Mouse (Mus musculus) liver, adult 2 months (tissue): ENCODE results near the gene Zfp704. TPM values are rescaled to one million over a fixed set of nuclear protein-coding genes. Genes with fewer than 3 reads are reported as not detected.

Experiments used
- DNase-seq: peaks from one replicate; pipeline ENCODE4 v3.0.0-alpha.2; 2011; ENCODE audit warnings: low read depth, low spot score; ENCODE audit errors: extremely low read depth
- H3K27ac ChIP-seq: fragments of 200-500 bp; replicated peaks from 2 replicates; pipeline ENCODE4 v1.5.1; 2012; ENCODE audit warnings: low read depth, mild to moderate bottlenecking, control low read depth, inconsistent platforms, low read length; ENCODE audit not compliant: insufficient read depth
- H3K27me3 ChIP-seq: fragments of 200-500 bp; 2 replicates; pipeline ENCODE4 v1.6.1; 2012; ENCODE audit warnings: mild to moderate bottlenecking, moderate library complexity, low read length, inconsistent platforms; ENCODE audit not compliant: control insufficient read depth, insufficient read depth
- H3K36me3 ChIP-seq: fragments of 200-500 bp; 2 replicates; pipeline ENCODE4 v1.6.1; 2012; ENCODE audit warnings: low read length, inconsistent platforms; ENCODE audit not compliant: control insufficient read depth, insufficient read depth
- H3K4me1 ChIP-seq: fragments of 200-500 bp; 2 replicates; pipeline ENCODE4 v1.6.1; 2011; ENCODE audit warnings: low read length; ENCODE audit not compliant: control insufficient read depth, insufficient read depth
- H3K4me3 ChIP-seq: fragments of 200-500 bp; 2 replicates; pipeline ENCODE4 v1.5.1; 2011; ENCODE audit warnings: low read depth, mild to moderate bottlenecking, control low read depth, low read length, moderate library complexity; ENCODE audit not compliant: insufficient read depth
- H3K79me2 ChIP-seq: fragments of 200-500 bp; 2 replicates; pipeline ENCODE4 v1.6.1; 2012; ENCODE audit warnings: inconsistent platforms, mild to moderate bottlenecking, low read length, moderate library complexity; ENCODE audit not compliant: control insufficient read depth, insufficient read depth
- H3K9ac ChIP-seq: fragments of 200-500 bp; 2 replicates; pipeline ENCODE4 v1.6.1; 2012; ENCODE audit warnings: low read depth, mild to moderate bottlenecking, control low read depth, inconsistent platforms, low read length
- CTCF ChIP-seq: fragments of 200-500 bp; IDR thresholded peaks from 2 replicates; pipeline ENCODE4 v1.5.1; 2011; ENCODE audit warnings: low read depth, low read length, control low read depth
- POLR2A ChIP-seq: fragments of 200-500 bp; IDR thresholded peaks from 2 replicates; pipeline ENCODE4 v1.6.1; 2011; ENCODE audit warnings: low read length, control low read depth; ENCODE audit not compliant: insufficient read depth; ENCODE audit errors: extremely low read depth
- WGBS: fragments of 180-500 bp; shearing (Covaris S2); methylation state at CpG from one replicate; pipeline ENCODE4 v1.1.7; 2018; 5-methylcytosine and 5-hydroxymethylcytosine counted together
- polyA plus RNA-seq: library from polyadenylated mRNA; depleted of rRNA; stranded (reverse); fragments of >200 nt; gene quantifications from 2 replicates; pipeline ENCODE4 v1.2.3, GENCODE M21; 2012
- total RNA-seq: library from RNA; depleted of rRNA; stranded (reverse); fragments of >200 nt; gene quantifications from 2 replicates; pipeline ENCODE4 v1.2.3, GENCODE M21; 2014

Gene Zfp704
- total and polyA plus RNA-seq, 2 experiments, result 1.3 to 3.2 TPM

DNA sequence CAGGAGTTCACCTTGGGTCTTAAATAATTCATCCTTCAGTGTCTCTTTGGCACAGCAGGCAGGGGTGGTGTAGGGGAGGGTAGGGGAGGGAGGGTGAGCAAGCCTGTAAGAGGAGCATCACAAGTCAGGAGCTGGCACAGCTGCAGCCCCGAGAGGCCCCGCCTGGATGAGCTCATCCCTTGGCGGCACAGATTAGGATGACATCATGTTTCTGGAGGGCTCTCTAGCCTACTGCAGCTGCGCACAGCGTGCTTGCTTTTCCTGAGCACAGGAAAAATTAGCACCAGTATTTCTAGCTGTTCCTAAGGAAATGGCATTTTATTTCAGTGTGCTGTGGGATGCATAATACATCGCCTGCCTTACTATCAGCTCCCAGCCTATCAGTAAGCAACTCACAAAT lies 109.2 kb downstream of the Zfp704 start:
- WGBS, result 11% methylated on average over 6 of the region's 6 CpGs
- Histone ChIP-seq H3K4me1 (peaks cover 4% of the 10 kb centered on the region; the same call in 1 of the 2 replicates), H3K36me3 (no peaks in the 10 kb centered on the region), H3K27me3 (no peaks in the 10 kb centered on the region), H3K9ac (no peak overlapping the region), H3K4me3 (no peak overlapping the region), H3K27ac (no peak overlapping the region), H3K79me2 (no peaks in the 10 kb centered on the region)
- DNase-seq, result peak; percentile 69
- TF ChIP-seq POLR2A (no peak), CTCF (no peak)

DNA sequence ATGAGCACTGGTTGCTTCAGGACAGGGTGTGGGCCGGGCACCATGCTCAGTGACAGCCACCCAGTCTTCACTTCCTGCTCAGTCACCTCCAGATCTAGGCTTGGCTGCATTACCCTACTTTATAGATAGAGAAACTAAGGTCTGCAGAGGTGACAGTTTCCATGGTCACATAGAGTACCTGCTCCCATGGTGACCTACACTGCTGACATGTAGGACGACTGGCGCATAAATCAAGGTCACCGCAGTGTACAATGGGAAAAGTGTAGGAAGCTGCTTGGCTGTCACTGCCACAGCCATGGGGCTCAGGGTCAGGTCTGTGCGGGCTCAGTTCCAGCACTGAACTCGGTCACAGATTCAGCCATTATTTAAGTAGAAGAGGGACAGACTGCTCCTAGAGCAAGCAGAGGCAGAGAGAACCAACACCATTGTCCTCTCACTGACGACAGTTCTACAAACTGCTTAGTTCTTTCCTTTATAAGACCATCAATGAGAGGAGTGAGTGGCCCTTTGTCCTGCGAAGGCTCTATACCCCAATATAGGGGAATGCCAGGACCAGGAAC lies 109.8 kb downstream of the Zfp704 start:
- peaks cover 4% of the 10 kb centered on the region; the same call in 1 of the 2 replicates for H3K4me1 ChIP-seq
- DNase-seq, result no peak
- no peaks in the 10 kb centered on the region for H3K79me2 ChIP-seq
- H3K9ac ChIP-seq, result no peak overlapping the region
- H3K36me3 ChIP-seq, result no peaks in the 10 kb centered on the region
- no peak overlapping the region for H3K4me3 ChIP-seq
- H3K27ac ChIP-seq, result no peak overlapping the region
- no peaks in the 10 kb centered on the region for H3K27me3 ChIP-seq
- TF ChIP-seq POLR2A (no peak), CTCF (no peak)
- 53% methylated on average over 8 of the region's 8 CpGs for WGBS

DNA sequence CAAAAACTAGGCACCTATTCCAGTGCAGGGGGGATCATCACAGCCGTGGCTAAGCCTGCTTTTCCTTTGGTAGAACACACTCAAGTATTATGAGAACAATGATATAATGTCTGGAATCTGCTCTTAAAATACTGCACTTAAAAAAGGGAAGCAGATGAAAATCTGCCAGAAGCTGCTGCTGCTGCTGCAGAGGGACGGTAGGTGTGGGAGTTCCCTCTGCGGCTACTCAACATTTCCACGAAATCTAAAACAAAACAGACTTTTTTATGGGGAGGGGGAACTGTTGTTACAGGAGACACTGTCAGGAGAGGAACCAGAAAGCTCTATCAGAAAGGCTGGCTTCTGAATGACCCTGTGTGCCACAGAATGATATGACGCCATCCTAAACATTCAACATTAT lies 110.4 kb downstream of the Zfp704 start:
- no peak overlapping the region for H3K9ac ChIP-seq
- H3K27me3 ChIP-seq, result no peaks in the 10 kb centered on the region
- H3K36me3 ChIP-seq, result no peaks in the 10 kb centered on the region
- no peaks in the 10 kb centered on the region for H3K79me2 ChIP-seq
- peaks cover 4% of the 10 kb centered on the region; the same call in 1 of the 2 replicates for H3K4me1 ChIP-seq
- no peak for TF ChIP-seq CTCF
- TF ChIP-seq POLR2A, result no peak
- no peak overlapping the region for H3K4me3 ChIP-seq
- DNase-seq, result no peak
- WGBS, result 77% methylated on average over 5 of the region's 5 CpGs
- H3K27ac ChIP-seq, result no peak overlapping the region

DNA sequence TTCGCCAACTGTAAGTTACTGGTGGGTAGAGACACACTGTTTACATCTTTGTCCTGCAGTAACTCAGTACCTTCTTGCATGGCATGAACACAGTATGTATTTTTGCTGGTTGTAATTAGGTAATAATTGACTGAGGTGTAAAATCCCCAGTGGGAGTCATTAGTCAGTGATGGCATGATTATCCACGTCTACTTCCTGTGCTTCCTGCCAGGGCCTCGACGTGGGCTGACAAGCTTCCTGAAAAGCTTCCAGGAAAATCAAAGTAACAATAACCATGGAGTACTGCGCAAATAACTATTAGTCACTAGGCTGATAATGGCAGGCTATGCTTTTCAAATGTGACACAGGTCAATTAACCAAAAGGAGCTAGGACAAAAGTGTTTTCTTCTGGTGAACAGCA lies 112.6 kb downstream of the Zfp704 start:
- 48% methylated on average over 5 of the region's 5 CpGs for WGBS
- TF ChIP-seq CTCF (no peak), POLR2A (no peak)

DNA sequence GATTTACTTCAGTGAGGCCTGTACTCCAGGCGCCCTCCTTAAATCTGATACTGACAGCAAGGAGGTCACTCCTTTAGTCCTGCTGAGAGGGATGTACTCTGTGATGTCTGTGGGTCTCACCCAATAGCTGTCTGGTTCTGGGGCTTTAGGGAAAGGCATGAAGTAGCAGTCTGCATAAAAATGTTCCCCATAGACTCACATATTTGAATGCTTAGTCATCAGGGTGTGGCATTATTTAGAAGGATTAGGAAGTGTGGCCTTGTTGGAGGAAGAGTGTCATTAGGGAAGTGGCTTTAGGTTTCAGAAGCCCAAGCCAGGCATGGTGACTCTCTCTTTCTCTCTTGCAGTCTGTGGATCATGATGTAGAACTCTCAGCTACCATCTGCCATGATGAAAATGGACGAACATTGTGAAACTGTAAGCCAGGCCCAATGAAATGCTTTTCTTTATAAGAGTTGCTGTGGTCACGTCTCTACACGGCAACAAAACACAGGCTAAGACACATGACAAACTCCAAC lies 118.1 kb downstream of the Zfp704 start:
- Histone ChIP-seq H3K4me3 (no peak overlapping the region), H3K36me3 (no peaks in the 10 kb centered on the region), H3K27ac (no peak overlapping the region), H3K9ac (no peak overlapping the region), H3K4me1 (no peaks in the 10 kb centered on the region), H3K27me3 (no peaks in the 10 kb centered on the region), H3K79me2 (no peaks in the 10 kb centered on the region)
- WGBS, result 96% methylated on average over 4 of the region's 4 CpGs
- DNase-seq, result no peak
- TF ChIP-seq CTCF, result no peak
- TF ChIP-seq POLR2A, result no peak

More for the DNA sequence above, 112.6 kb downstream of the Zfp704 start:
- Histone ChIP-seq H3K4me3 (no peak overlapping the region), H3K4me1 (peaks cover 4% of the 10 kb centered on the region; the same call in 1 of the 2 replicates), H3K36me3 (no peaks in the 10 kb centered on the region), H3K9ac (no peak overlapping the region), H3K79me2 (no peaks in the 10 kb centered on the region), H3K27me3 (no peaks in the 10 kb centered on the region), H3K27ac (no peak overlapping the region)
- DNase-seq, result no peak

DNA sequence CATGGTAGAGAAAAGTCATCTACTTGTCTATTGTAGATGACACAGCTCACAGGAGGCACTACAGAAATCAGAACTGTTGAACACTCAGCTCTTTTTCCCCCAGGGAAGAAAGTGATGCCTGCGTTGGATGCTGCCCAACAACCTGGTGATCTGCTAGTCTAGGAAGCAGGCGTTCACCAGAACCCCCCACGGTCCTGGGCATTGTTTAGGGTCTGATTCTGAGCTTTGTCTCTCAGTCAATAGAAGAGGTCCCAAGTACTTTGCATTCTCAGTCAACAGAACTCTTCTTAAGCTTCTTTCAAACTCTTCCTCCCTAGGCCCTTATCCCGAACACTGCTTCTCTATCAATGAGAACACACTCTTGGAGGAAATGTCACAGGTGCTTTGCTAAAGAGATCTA lies 122.2 kb downstream of the Zfp704 start:
- 94% methylated on average over 4 of the region's 4 CpGs for WGBS
- Histone ChIP-seq H3K4me3 (no peak overlapping the region), H3K4me1 (no peaks in the 10 kb centered on the region), H3K79me2 (0 out of 2 replicates have a peak, but pooled peaks cover 2% of the 10 kb centered on the region), H3K36me3 (no peaks in the 10 kb centered on the region), H3K27me3 (no peaks in the 10 kb centered on the region), H3K27ac (no peak overlapping the region), H3K9ac (no peak overlapping the region)
- no peak for TF ChIP-seq CTCF
- no peak for TF ChIP-seq POLR2A
- no peak for DNase-seq
